Mouse (Mus musculus) left cerebral cortex, adult 8-10 months (tissue): ENCODE data around the gene Tnfrsf8. TPM values are rescaled to one million over a fixed set of nuclear protein-coding genes. Genes with fewer than 3 reads are reported as not detected.
"Not testable (repeated sequence)": the region's sequence is repeated elsewhere in the genome, so short reads cannot be mapped to it uniquely, and the experiment has no call there.

Experiments used
- DNase-seq, 2 experiments: peaks; one replicate each; pipeline ENCODE4 v3.0.0; 2022; ENCODE audit warnings: low spot score in 2 of 2
- total RNA-seq, 4 experiments: library from RNA; stranded (reverse); gene quantifications; 2 replicates each; pipeline ENCODE4 v1.2.4; 2022

Gene Tnfrsf8
- total RNA-seq, result 1 to 10 TPM; 1.2 to 1.7 (median 1.6) TPM

- DNase-seq, result no peak
These were observed at the start of gene Tnfrsf8 for GRCm38 (mm10) chr4:145314836-145315467. Tnfrsf8 (minus strand) TSS chr4:145315164.

GRCm38 (mm10) chr4:145361635-145362034 is 46.7 kb upstream of the Tnfrsf8 start:
- not testable (repeated sequence) for DNase-seq

- no peak for DNase-seq
These were observed 46.1 kb upstream of the Tnfrsf8 start for GRCm38 (mm10) chr4:145361065-145361464.

- DNase-seq, result no peak
These were observed 45.6 kb upstream of the Tnfrsf8 start for GRCm38 (mm10) chr4:145360567-145360966.

GRCm38 (mm10) chr4:145356234-145356633 is 41.3 kb upstream of the Tnfrsf8 start:
- DNase-seq, result no peak

GRCm38 (mm10) chr4:145353855-145354254 is 38.9 kb upstream of the Tnfrsf8 start:
- no peak for DNase-seq

- no peak for DNase-seq
These were observed 30.0 kb upstream of the Tnfrsf8 start for GRCm38 (mm10) chr4:145344948-145345347.

- DNase-seq, result no peak
These were observed 27.2 kb upstream of the Tnfrsf8 start for GRCm38 (mm10) chr4:145341879-145342809.

GRCm38 (mm10) chr4:145337906-145338858 is 23.2 kb upstream of the Tnfrsf8 start:
- DNase-seq, result no peak

- no peak for DNase-seq
These were observed 21.6 kb upstream of the Tnfrsf8 start for GRCm38 (mm10) chr4:145336587-145336986.

GRCm38 (mm10) chr4:145336019-145336418 is 21.1 kb upstream of the Tnfrsf8 start:
- DNase-seq, result no peak

GRCm38 (mm10) chr4:145323631-145324030 is 8.7 kb upstream of the Tnfrsf8 start:
- no peak for DNase-seq

- no peak for DNase-seq
These were observed 8.1 kb upstream of the Tnfrsf8 start for GRCm38 (mm10) chr4:145322995-145323627.

- DNase-seq, result no peak
These were observed 7.2 kb upstream of the Tnfrsf8 start for GRCm38 (mm10) chr4:145322211-145322610.

- peak in 1 of 2 experiments; percentile 38 for DNase-seq
These were observed 5.7 kb upstream of the Tnfrsf8 start for GRCm38 (mm10) chr4:145320624-145321023.

GRCm38 (mm10) chr4:145319274-145320226 is 4.6 kb upstream of the Tnfrsf8 start:
- DNase-seq, result peak in 1 of 2 experiments; percentile 68

GRCm38 (mm10) chr4:145316708-145317107 is 1.7 kb upstream of the Tnfrsf8 start:
- DNase-seq, result no peak

GRCm38 (mm10) chr4:145313966-145314365 is 998 bp downstream of the Tnfrsf8 start:
- DNase-seq, result no peak

GRCm38 (mm10) chr4:145313256-145313655 is 1.7 kb downstream of the Tnfrsf8 start:
- no peak for DNase-seq

GRCm38 (mm10) chr4:145312530-145312929 is 2.4 kb downstream of the Tnfrsf8 start:
- no peak for DNase-seq
